12 mouse cellular contexts compared by ENCODE assay signal in the genomic region with DNA sequence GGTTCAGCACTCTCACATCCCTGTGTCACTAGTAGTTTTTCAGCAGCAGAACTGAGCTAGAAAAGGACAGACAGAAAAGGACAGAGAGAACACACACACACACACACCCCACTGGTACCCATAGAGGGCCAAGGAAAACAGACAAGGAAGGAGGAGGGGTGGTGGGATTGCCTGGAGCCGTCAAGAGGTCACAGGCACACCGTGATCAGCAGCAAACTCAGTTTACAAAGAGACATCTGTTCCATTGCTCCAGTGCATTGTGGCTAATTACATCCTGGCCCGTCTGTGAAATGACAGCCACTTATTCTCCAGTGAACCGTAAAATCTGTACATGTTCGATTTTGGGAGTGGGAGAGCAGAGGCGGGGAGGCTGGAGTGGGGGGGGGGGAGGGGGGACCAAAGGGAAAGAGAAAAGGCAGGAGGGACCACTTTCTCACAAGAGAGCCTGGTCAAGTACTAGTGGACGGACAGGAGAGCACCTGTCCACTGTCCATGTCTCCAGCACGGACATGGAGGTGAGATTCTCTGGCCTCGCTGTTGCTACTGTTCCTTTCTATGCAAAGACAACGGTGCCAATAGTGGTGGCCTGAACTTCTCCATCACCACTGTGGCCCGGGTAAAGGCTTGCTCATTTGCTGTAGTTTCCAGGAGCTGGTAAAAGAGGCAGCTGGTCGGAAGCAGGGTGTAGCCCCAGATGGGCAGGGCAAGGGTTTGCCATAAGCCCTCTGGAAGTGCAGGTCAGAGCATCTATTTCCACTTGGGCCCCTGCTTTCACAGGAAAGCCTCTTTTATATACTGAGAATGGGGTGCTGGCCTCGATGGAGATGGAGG.
DNase-seq lines count a peak whose midpoint lies in the region; ATAC-seq and TF ChIP-seq lines count a peak whose summit lies in the region.
"Had no signal": no experiment of that assay in that cellular context is flagged by ENCODE, and none has a peak within 500 bp of the region (broad histone marks: within the 10 kb centered on the region; RNA-seq: fewer than 3 reads in every experiment).

No protein-coding gene starts in this region.

- TF ChIP-seq POLR2A in heart, adult 2 months (IDR thresholded peaks at IDR 0.05; ENCODE audit: insufficient read depth, low read depth, low read length) = no peak

- no peak for TF ChIP-seq EP300 in heart, adult 2 months (IDR thresholded peaks at IDR 0.05; ENCODE audit: insufficient read depth, low read depth, low read length)

- ATAC-seq in embryonic facial prominence, embryonic 14.5 days (ENCODE audit: low read depth) = peak; percentile 45; the same call in 1 of the 2 replicates
- peak; percentile 67 for ATAC-seq in hindbrain, embryonic 13.5 days (ENCODE audit: low FRiP score)
- ATAC-seq in midbrain, embryonic 16.5 days = peak; percentile 29; the same call in 1 of the 2 replicates
- ATAC-seq: CD4-positive, CD25-positive, alpha-beta regulatory T cell, adult 4 months had no signal

- H3K4me1 ChIP-seq in embryonic facial prominence, embryonic 14.5 days (ENCODE audit: control insufficient read depth, insufficient read depth, low read length) = peaks cover 25% of the 10 kb centered on the region
- H3K4me1 ChIP-seq in hindbrain, embryonic 13.5 days (replicated peaks) = peaks cover 81% of the 10 kb centered on the region
- peaks cover 28% of the 10 kb centered on the region for H3K4me1 ChIP-seq in midbrain, embryonic 16.5 days (ENCODE audit: control insufficient read depth, insufficient read depth, low read length)
- peaks cover 2% of the 10 kb centered on the region; the same call in 1 of the 2 replicates for H3K4me1 ChIP-seq in heart, adult 2 months (ENCODE audit: control insufficient read depth, insufficient read depth, low read length)

- peak; percentile 85 for DNase-seq in embryo, embryonic 10 days (ENCODE audit: low spot score)
- peak; percentile 72 for DNase-seq in embryonic facial prominence, embryonic 14.5 days (ENCODE audit: low spot score)
- no peak for DNase-seq in urinary bladder, adult 2 months (ENCODE audit: low spot score)
- no peak for DNase-seq in adrenal gland, postnatal 36 days
- DNase-seq in heart, adult 2 months = no peak
- no peak for DNase-seq in cerebellum, postnatal 25 days
- DNase-seq: cerebellum, adult 8-10 months; thymus, postnatal 25 days had no signal

- H3K27me3 ChIP-seq in embryonic facial prominence, embryonic 14.5 days (replicated peaks; ENCODE audit: control insufficient read depth, insufficient read depth, low read length) = no peaks in the 10 kb centered on the region
- H3K27me3 ChIP-seq in hindbrain, embryonic 13.5 days = no peaks in the 10 kb centered on the region
- no peaks in the 10 kb centered on the region for H3K27me3 ChIP-seq in midbrain, embryonic 16.5 days (ENCODE audit: control insufficient read depth, insufficient read depth, low read depth, low read length)
- H3K27me3 ChIP-seq in heart, adult 2 months (ENCODE audit: control insufficient read depth, insufficient read depth, low read length) = no peaks in the 10 kb centered on the region

- intact Hi-C loops in heart, adult 2 months (cut with DNase I) = no loop called here

- H3K9me3 ChIP-seq in embryonic facial prominence, embryonic 14.5 days (ENCODE audit: control insufficient read depth, low read length) = no peaks in the 10 kb centered on the region
- no peaks in the 10 kb centered on the region for H3K9me3 ChIP-seq in hindbrain, embryonic 13.5 days
- H3K9me3 ChIP-seq in midbrain, embryonic 16.5 days (replicated peaks; ENCODE audit: control insufficient read depth, low read length, poor library complexity, severe bottlenecking) = no peaks in the 10 kb centered on the region

- H3K79me2 ChIP-seq in heart, adult 2 months (replicated peaks; ENCODE audit: control insufficient read depth, insufficient read depth, low read length) = no peaks in the 10 kb centered on the region

- no peaks in the 10 kb centered on the region for H3K36me3 ChIP-seq in embryonic facial prominence, embryonic 14.5 days (ENCODE audit: control insufficient read depth, insufficient read depth, low read length)
- no peaks in the 10 kb centered on the region for H3K36me3 ChIP-seq in hindbrain, embryonic 13.5 days
- no peaks in the 10 kb centered on the region for H3K36me3 ChIP-seq in midbrain, embryonic 16.5 days (ENCODE audit: control insufficient read depth, insufficient read depth, low read length)
- no peaks in the 10 kb centered on the region for H3K36me3 ChIP-seq in heart, adult 2 months (ENCODE audit: control insufficient read depth, insufficient read depth, low read length)

- H3K4me2 ChIP-seq in embryonic facial prominence, embryonic 14.5 days (ENCODE audit: low read depth, low read length) = no peak overlapping the region
- H3K4me2 ChIP-seq in hindbrain, embryonic 13.5 days = no peak overlapping the region
- no peak overlapping the region for H3K4me2 ChIP-seq in midbrain, embryonic 16.5 days (ENCODE audit: low read length)

- no peak overlapping the region for H3K4me3 ChIP-seq in embryonic facial prominence, embryonic 14.5 days (ENCODE audit: low read depth, low read length)
- no peak overlapping the region for H3K4me3 ChIP-seq in hindbrain, embryonic 13.5 days
- no peak overlapping the region for H3K4me3 ChIP-seq in midbrain, embryonic 16.5 days (ENCODE audit: low read depth, low read length)
- no peak overlapping the region for H3K4me3 ChIP-seq in heart, adult 2 months

- no peak overlapping the region for H3K27ac ChIP-seq in embryonic facial prominence, embryonic 14.5 days (replicated peaks; ENCODE audit: low read depth, low read length)
- peak overlapping the region; percentile 79 for H3K27ac ChIP-seq in hindbrain, embryonic 13.5 days
- no peak overlapping the region; the same call in 1 of the 2 replicates for H3K27ac ChIP-seq in midbrain, embryonic 16.5 days (ENCODE audit: low read length)
- no peak overlapping the region for H3K27ac ChIP-seq in heart, adult 2 months
- H3K27ac ChIP-seq: kidney, postnatal 0 days had no signal

- TF ChIP-seq CTCF in heart, adult 2 months (IDR thresholded peaks at IDR 0.05) = no peak

- WGBS in embryonic facial prominence, embryonic 14.5 days = 18% methylated on average over 13 of the region's 13 CpGs
- WGBS in hindbrain, embryonic 13.5 days = 11% methylated on average over 13 of the region's 13 CpGs
- WGBS in midbrain, embryonic 16.5 days = 12% methylated on average over 13 of the region's 13 CpGs
- WGBS in heart, adult 2 months = 75% methylated on average over 13 of the region's 13 CpGs

- no peak overlapping the region for H3K9ac ChIP-seq in embryonic facial prominence, embryonic 14.5 days (ENCODE audit: low read depth, low read length)
- peak overlapping the region; percentile 13; the same call in 1 of the 2 replicates for H3K9ac ChIP-seq in hindbrain, embryonic 13.5 days
- H3K9ac ChIP-seq in midbrain, embryonic 16.5 days (ENCODE audit: low read depth, low read length) = no peak overlapping the region
- H3K9ac ChIP-seq in heart, adult 2 months (ENCODE audit: low read depth, low read length) = no peak overlapping the region

Comparison
In these comparisons a context has a peak if more than half of its experiments do, and no peak if none do; other contexts are left out.
1. DNase-seq: peak in embryo, embryonic 10 days (single experiment) and embryonic facial prominence, embryonic 14.5 days (single experiment); none in urinary bladder, adult 2 months (single experiment), adrenal gland, postnatal 36 days (0 of 2), heart, adult 2 months (0 of 2) and cerebellum, postnatal 25 days (0 of 2).
2. Peak in every context shown above with its lines, with median percentiles within 50 percentile points of each other: ATAC-seq.